Mouse (Mus musculus) B cell, adult 2 months (primary cell): ENCODE measurements around the gene Phf3.

Experiments
- DNase-seq, 2 experiments: peaks; one replicate each; pipeline ENCODE4 v3.0.0; 2022

The Phf3 gene

GRCm38 (mm10) chr1:30755453-30756224, 118.1 kb downstream of the Phf3 start:
- DNase-seq, result no peak
